In genomic region chr13:55540933-55541332, GRCm38 (mm10) we compare ENCODE assay signal across 14 mouse cellular contexts. TPM values are rescaled to one million over a fixed set of nuclear protein-coding genes. Genes with fewer than 3 reads are reported as not detected.
DNase-seq lines count a peak whose midpoint lies in the region; ATAC-seq and TF ChIP-seq lines count a peak whose summit lies in the region.
"Had no signal": no experiment of that assay in that cellular context is flagged by ENCODE, and none has a peak within 500 bp of the region (broad histone marks: within the 10 kb centered on the region; RNA-seq: fewer than 3 reads in every experiment).

No protein-coding gene starts in this region.

- no peak overlapping the region for H3K9ac ChIP-seq in hindbrain, postnatal 0 days (replicated peaks; ENCODE audit: low read length)
- H3K9ac ChIP-seq in hindbrain, embryonic 11.5 days (ENCODE audit: low read depth, low read length), result no peak overlapping the region
- no peak overlapping the region for H3K9ac ChIP-seq in liver, postnatal 0 days (replicated peaks)
- H3K9ac ChIP-seq in liver, embryonic 11.5 days (ENCODE audit: low read depth, low read length), result no peak overlapping the region
- no peak overlapping the region for H3K9ac ChIP-seq in neural tube, embryonic 15.5 days (replicated peaks)
- H3K9ac ChIP-seq: heart, embryonic 12.5 days; liver, embryonic 12.5 days; stomach, embryonic 15.5 days had no signal

- no peaks in the 10 kb centered on the region for H3K9me3 ChIP-seq in hindbrain, postnatal 0 days (ENCODE audit: low read length)
- no peaks in the 10 kb centered on the region for H3K9me3 ChIP-seq in hindbrain, embryonic 11.5 days (ENCODE audit: control insufficient read depth, low read length)
- no peaks in the 10 kb centered on the region for H3K9me3 ChIP-seq in liver, postnatal 0 days (ENCODE audit: low read length)
- no peaks in the 10 kb centered on the region for H3K9me3 ChIP-seq in liver, embryonic 11.5 days (ENCODE audit: control insufficient read depth, low read length)
- no peaks in the 10 kb centered on the region for H3K9me3 ChIP-seq in neural tube, embryonic 15.5 days (replicated peaks)
- H3K9me3 ChIP-seq: heart, embryonic 12.5 days; hindbrain, embryonic 10.5 days; liver, embryonic 12.5 days; stomach, embryonic 15.5 days had no signal

- WGBS in hindbrain, postnatal 0 days, result 89% methylated on average over 2 of the region's 2 CpGs
- WGBS in hindbrain, embryonic 11.5 days, result 89% methylated on average over 2 of the region's 2 CpGs
- 81% methylated on average over 2 of the region's 2 CpGs for WGBS in liver, postnatal 0 days (ENCODE audit: insufficient replicate concordance)
- 83% methylated on average over 2 of the region's 2 CpGs for WGBS in liver, embryonic 11.5 days
- 96% methylated on average over 2 of the region's 2 CpGs for WGBS in neural tube, embryonic 15.5 days

- H3K36me3 ChIP-seq in hindbrain, postnatal 0 days (ENCODE audit: insufficient read depth, low read length), result peaks cover 65% of the 10 kb centered on the region
- peaks cover 11% of the 10 kb centered on the region; the same call in 1 of the 2 replicates for H3K36me3 ChIP-seq in hindbrain, embryonic 11.5 days (ENCODE audit: control insufficient read depth, insufficient read depth, low read length)
- peaks cover 57% of the 10 kb centered on the region for H3K36me3 ChIP-seq in liver, postnatal 0 days (replicated peaks; ENCODE audit: insufficient read depth, low read length)
- peaks cover 37% of the 10 kb centered on the region for H3K36me3 ChIP-seq in liver, embryonic 11.5 days (ENCODE audit: control insufficient read depth, insufficient read depth, low read length)
- peaks cover 83% of the 10 kb centered on the region for H3K36me3 ChIP-seq in neural tube, embryonic 15.5 days

- peaks cover under 1% of the 10 kb centered on the region; the same call in 1 of the 2 replicates for H3K4me1 ChIP-seq in hindbrain, postnatal 0 days (ENCODE audit: insufficient read depth, low read length)
- no peaks in the 10 kb centered on the region; the same call in 1 of the 2 replicates for H3K4me1 ChIP-seq in hindbrain, embryonic 11.5 days (replicated peaks; ENCODE audit: control insufficient read depth, insufficient read depth, low read length)
- peaks cover 5% of the 10 kb centered on the region; the same call in 1 of the 2 replicates for H3K4me1 ChIP-seq in liver, postnatal 0 days (ENCODE audit: insufficient read depth)
- peaks cover 14% of the 10 kb centered on the region for H3K4me1 ChIP-seq in liver, embryonic 11.5 days (replicated peaks; ENCODE audit: control insufficient read depth, insufficient read depth, low read length)
- H3K4me1 ChIP-seq in neural tube, embryonic 15.5 days, result 0 out of 2 replicates have a peak, but pooled peaks cover 4% of the 10 kb centered on the region

- DNase-seq in hindbrain, postnatal 0 days (ENCODE audit: low spot score), result peak; percentile 13
- DNase-seq in hindbrain, embryonic 11.5 days (ENCODE audit: low spot score), result no peak
- DNase-seq in liver, postnatal 0 days, result no peak
- DNase-seq in liver, embryonic 11.5 days (ENCODE audit: low spot score), result no peak
- DNase-seq in thymus, postnatal 25 days, result peak; percentile 28
- no peak for DNase-seq in thymus, adult 18-20 months
- DNase-seq: adrenal gland, postnatal 36 days; cerebellum, adult 9-11 months had no signal

- H3K4me2 ChIP-seq in hindbrain, postnatal 0 days (ENCODE audit: low read depth, low read length), result no peak overlapping the region
- H3K4me2 ChIP-seq in hindbrain, embryonic 11.5 days (replicated peaks; ENCODE audit: low read depth, low read length), result no peak overlapping the region
- no peak overlapping the region for H3K4me2 ChIP-seq in liver, postnatal 0 days (ENCODE audit: low read depth, low read length)
- no peak overlapping the region for H3K4me2 ChIP-seq in liver, embryonic 11.5 days
- no peak overlapping the region for H3K4me2 ChIP-seq in neural tube, embryonic 15.5 days
- H3K4me2 ChIP-seq: heart, embryonic 12.5 days; liver, embryonic 12.5 days; stomach, embryonic 15.5 days had no signal

- H3K27ac ChIP-seq in hindbrain, postnatal 0 days, result no peak overlapping the region; the same call in 1 of the 2 replicates
- H3K27ac ChIP-seq in hindbrain, embryonic 11.5 days (ENCODE audit: low read depth, low read length), result no peak overlapping the region
- no peak overlapping the region for H3K27ac ChIP-seq in liver, postnatal 0 days (ENCODE audit: low read depth)
- no peak overlapping the region for H3K27ac ChIP-seq in liver, embryonic 11.5 days (ENCODE audit: low read depth, low read length)
- H3K27ac ChIP-seq in neural tube, embryonic 15.5 days (replicated peaks), result no peak overlapping the region
- H3K27ac ChIP-seq: hindbrain, embryonic 10.5 days; liver, embryonic 12.5 days; stomach, embryonic 15.5 days had no signal

- peak; percentile 38 for TF ChIP-seq CTCF in hindbrain, postnatal 0 days (IDR thresholded peaks at IDR 0.05; ENCODE audit: low read depth)
- TF ChIP-seq CTCF in liver, postnatal 0 days (IDR thresholded peaks at IDR 0.05; ENCODE audit: low read depth), result peak; percentile 26; the same call in 1 of the 2 replicates

- no peak overlapping the region for H3K4me3 ChIP-seq in hindbrain, postnatal 0 days (ENCODE audit: low read length)
- H3K4me3 ChIP-seq in hindbrain, embryonic 11.5 days (ENCODE audit: low read depth, low read length), result no peak overlapping the region
- no peak overlapping the region for H3K4me3 ChIP-seq in liver, postnatal 0 days (ENCODE audit: low read depth, low read length)
- no peak overlapping the region for H3K4me3 ChIP-seq in liver, embryonic 11.5 days (ENCODE audit: low read depth, low read length)
- no peak overlapping the region for H3K4me3 ChIP-seq in neural tube, embryonic 15.5 days (replicated peaks)
- H3K4me3 ChIP-seq: heart, embryonic 12.5 days; hindbrain, embryonic 10.5 days; liver, embryonic 12.5 days; stomach, embryonic 15.5 days had no signal

- no peak for TF ChIP-seq EP300 in liver, postnatal 0 days (IDR thresholded peaks at IDR 0.05; ENCODE audit: low read depth)

- H3K27me3 ChIP-seq in hindbrain, postnatal 0 days (ENCODE audit: insufficient read depth, low read length), result no peaks in the 10 kb centered on the region
- no peaks in the 10 kb centered on the region for H3K27me3 ChIP-seq in hindbrain, embryonic 11.5 days (ENCODE audit: control insufficient read depth, insufficient read depth, low read length)
- no peaks in the 10 kb centered on the region for H3K27me3 ChIP-seq in liver, postnatal 0 days (ENCODE audit: insufficient read depth, low read length)
- no peaks in the 10 kb centered on the region for H3K27me3 ChIP-seq in liver, embryonic 11.5 days (replicated peaks; ENCODE audit: control insufficient read depth, insufficient read depth, low read length)
- H3K27me3 ChIP-seq in neural tube, embryonic 15.5 days (replicated peaks), result no peaks in the 10 kb centered on the region
- H3K27me3 ChIP-seq: heart, embryonic 12.5 days; liver, embryonic 12.5 days; stomach, embryonic 15.5 days had no signal

- no peak for ATAC-seq in hindbrain, postnatal 0 days
- ATAC-seq in hindbrain, embryonic 11.5 days (ENCODE audit: low FRiP score), result no peak
- ATAC-seq in liver, postnatal 0 days, result no peak
- ATAC-seq in liver, embryonic 11.5 days (replicated peaks; ENCODE audit: low FRiP score), result no peak
- ATAC-seq in neural tube, embryonic 15.5 days (ENCODE audit: low FRiP score), result no peak
- ATAC-seq: intestine, postnatal 0 days; liver, embryonic 12.5 days had no signal

RNA-seq across cellular contexts. Expression of gene Ddx41, which starts 4.5 kb away (rescaled TPM):
- 48.6 and 53.4 TPM in 2 replicates for total RNA-seq in hindbrain, postnatal 0 days (2014; rRNA removed)
- 44.4 and 47.2 TPM in 2 replicates for polyA plus RNA-seq in hindbrain, postnatal 0 days (2015; fragmentation: Nextera tagmentation; extraction: Ambion mirVana)
- polyA plus RNA-seq in hindbrain, embryonic 11.5 days (2014; fragmentation: Nextera tagmentation; extraction: Ambion mirVana), result 67.6 and 75.0 TPM in 2 replicates
- 17.0 and 17.2 TPM in 2 replicates for polyA plus RNA-seq in liver, postnatal 0 days (2015; fragmentation: Nextera tagmentation; extraction: Ambion mirVana)
- polyA plus RNA-seq in liver, embryonic 11.5 days (2014; fragmentation: Nextera tagmentation; extraction: Ambion mirVana), result 62.9 and 64.6 TPM in 2 replicates
- 48.8 and 53.1 TPM in 2 replicates for polyA plus RNA-seq in neural tube, embryonic 15.5 days (2015; fragmentation: Nextera tagmentation; extraction: Ambion mirVana)

RNA-seq across cellular contexts. Expression of gene Dok3, which starts 11.8 kb away (rescaled TPM):
- 4.7 and 5.2 TPM in 2 replicates for total RNA-seq in hindbrain, postnatal 0 days (2014; rRNA removed)
- polyA plus RNA-seq in hindbrain, postnatal 0 days (2015; fragmentation: Nextera tagmentation; extraction: Ambion mirVana), result 1.1 and 1.6 TPM in 2 replicates
- polyA plus RNA-seq in hindbrain, embryonic 11.5 days (2014; fragmentation: Nextera tagmentation; extraction: Ambion mirVana), result 2.2 and 2.8 TPM in 2 replicates
- 18.1 and 20.2 TPM in 2 replicates for polyA plus RNA-seq in liver, postnatal 0 days (2015; fragmentation: Nextera tagmentation; extraction: Ambion mirVana)
- polyA plus RNA-seq in liver, embryonic 11.5 days (2014; fragmentation: Nextera tagmentation; extraction: Ambion mirVana), result 4.3 and 6.0 TPM in 2 replicates
- polyA plus RNA-seq in neural tube, embryonic 15.5 days (2015; fragmentation: Nextera tagmentation; extraction: Ambion mirVana), result 4.2 and 4.6 TPM in 2 replicates

RNA-seq across cellular contexts. Expression of gene Pdlim7, which starts 27.5 kb away (rescaled TPM):
- total RNA-seq in hindbrain, postnatal 0 days (2014; rRNA removed), result 43.4 and 49.9 TPM in 2 replicates
- polyA plus RNA-seq in hindbrain, postnatal 0 days (2015; fragmentation: Nextera tagmentation; extraction: Ambion mirVana), result 133 TPM in 2 replicates
- 135 and 152 TPM in 2 replicates for polyA plus RNA-seq in hindbrain, embryonic 11.5 days (2014; fragmentation: Nextera tagmentation; extraction: Ambion mirVana)
- polyA plus RNA-seq in liver, postnatal 0 days (2015; fragmentation: Nextera tagmentation; extraction: Ambion mirVana), result 15.9 and 17.0 TPM in 2 replicates
- polyA plus RNA-seq in liver, embryonic 11.5 days (2014; fragmentation: Nextera tagmentation; extraction: Ambion mirVana), result 86.4 and 94.6 TPM in 2 replicates
- polyA plus RNA-seq in neural tube, embryonic 15.5 days (2015; fragmentation: Nextera tagmentation; extraction: Ambion mirVana), result 169 and 176 TPM in 2 replicates

RNA-seq across cellular contexts. Expression of gene Fam193b, which starts 30.0 kb away (rescaled TPM):
- 60.2 and 87.5 TPM in 2 replicates for total RNA-seq in hindbrain, postnatal 0 days (2014; rRNA removed)
- 38.8 and 38.9 TPM in 2 replicates for polyA plus RNA-seq in hindbrain, postnatal 0 days (2015; fragmentation: Nextera tagmentation; extraction: Ambion mirVana)
- polyA plus RNA-seq in hindbrain, embryonic 11.5 days (2014; fragmentation: Nextera tagmentation; extraction: Ambion mirVana), result 44.5 and 45.9 TPM in 2 replicates
- polyA plus RNA-seq in liver, postnatal 0 days (2015; fragmentation: Nextera tagmentation; extraction: Ambion mirVana), result 5.0 and 5.3 TPM in 2 replicates
- 18.7 and 25.3 TPM in 2 replicates for polyA plus RNA-seq in liver, embryonic 11.5 days (2014; fragmentation: Nextera tagmentation; extraction: Ambion mirVana)
- 43.0 and 46.4 TPM in 2 replicates for polyA plus RNA-seq in neural tube, embryonic 15.5 days (2015; fragmentation: Nextera tagmentation; extraction: Ambion mirVana)

RNA-seq across cellular contexts. Expression of gene Tmed9, which starts 32.6 kb away (rescaled TPM):
- 59.3 and 66.7 TPM in 2 replicates for total RNA-seq in hindbrain, postnatal 0 days (2014; rRNA removed)
- polyA plus RNA-seq in hindbrain, postnatal 0 days (2015; fragmentation: Nextera tagmentation; extraction: Ambion mirVana), result 105 and 117 TPM in 2 replicates
- 50.1 and 63.8 TPM in 2 replicates for polyA plus RNA-seq in hindbrain, embryonic 11.5 days (2014; fragmentation: Nextera tagmentation; extraction: Ambion mirVana)
- 45.1 and 46.6 TPM in 2 replicates for polyA plus RNA-seq in liver, postnatal 0 days (2015; fragmentation: Nextera tagmentation; extraction: Ambion mirVana)
- 58.7 and 61.9 TPM in 2 replicates for polyA plus RNA-seq in liver, embryonic 11.5 days (2014; fragmentation: Nextera tagmentation; extraction: Ambion mirVana)
- 110 and 121 TPM in 2 replicates for polyA plus RNA-seq in neural tube, embryonic 15.5 days (2015; fragmentation: Nextera tagmentation; extraction: Ambion mirVana)

Comparison
In these comparisons a context has a peak if more than half of its experiments do, and no peak if none do; other contexts are left out.
1. DNase-seq: peak in hindbrain, postnatal 0 days (single experiment) and thymus, postnatal 25 days (single experiment); none in hindbrain, embryonic 11.5 days (single experiment), liver, postnatal 0 days (single experiment), liver, embryonic 11.5 days (single experiment) and thymus, adult 18-20 months (0 of 2).